Mouse (Mus musculus): Measurements from ENCODE around the gene Cux1.

DNA sequence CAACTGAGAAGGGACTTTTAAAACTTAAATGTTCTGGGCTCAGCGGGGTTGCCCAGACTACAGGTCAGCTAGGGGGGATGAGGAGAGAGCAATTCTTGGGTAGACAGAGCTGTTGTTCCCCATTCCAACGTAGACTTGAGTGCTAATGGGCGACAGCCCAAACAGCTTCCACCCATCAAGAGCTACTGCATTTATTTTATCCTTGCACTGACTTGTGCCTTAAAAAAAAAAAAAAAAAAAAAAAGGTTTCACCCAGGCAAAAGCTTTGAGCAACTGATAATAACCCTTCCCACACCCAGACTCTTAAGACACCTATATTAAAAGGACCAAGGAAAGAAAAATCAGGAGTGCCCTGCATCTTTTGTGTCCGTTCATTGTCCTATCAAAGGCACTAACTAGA, 4.2 kb downstream of the Cux1 start:
- TF ChIP-seq CTCF (IDR thresholded peaks at IDR 0.05; ENCODE audit: insufficient read depth, low read depth, low read length) (no peak), POLR2A (IDR thresholded peaks at IDR 0.05; ENCODE audit: insufficient read depth, low read depth, low read length) (no peak)

Data from olfactory bulb, adult 2 months (tissue).